Mouse (Mus musculus) CH12.LX (cell line): ENCODE data around the gene Cdk17. TPM values are rescaled to one million over a fixed set of nuclear protein-coding genes. Genes with fewer than 3 reads are reported as not detected.

ENCODE experiments used
- DNase-seq: peaks from one replicate; pipeline ENCODE4 v3.0.0-alpha.2; 2013; ENCODE audit errors: extremely low read depth
- H3K27ac ChIP-seq: 2 replicates; pipeline ENCODE4 v1.5.1; 2012; ENCODE audit warnings: low read depth, mild to moderate bottlenecking, control low read depth, moderate library complexity; ENCODE audit not compliant: insufficient read depth
- H3K27me3 ChIP-seq: replicated peaks from 2 replicates; pipeline ENCODE3; 2012; ENCODE audit warnings: inconsistent platforms
- H3K36me3 ChIP-seq, 2 experiments: replicated peaks in 1 of 2; 2 replicates each; pipeline versions ENCODE3 to v1.6.1; 2012; ENCODE audit warnings: inconsistent platforms in 1 of 2, low read length in 1 of 2, mild to moderate bottlenecking in 1 of 2, mixed read lengths in 1 of 2, moderate library complexity in 1 of 2; ENCODE audit not compliant: control insufficient read depth in 1 of 2, insufficient read depth in 1 of 2
- H3K4me1 ChIP-seq, 2 experiments: 2 replicates each; pipeline ENCODE4 v1.6.1; 2012; ENCODE audit warnings: inconsistent platforms in 1 of 2, moderate library complexity in 1 of 2; ENCODE audit not compliant: insufficient read depth in 2 of 2, control insufficient read depth in 1 of 2
- H3K4me2 ChIP-seq: 2 replicates; pipeline ENCODE4 v1.6.1; 2012; ENCODE audit warnings: low read depth, mild to moderate bottlenecking, control low read depth; ENCODE audit not compliant: poor library complexity, insufficient read depth, severe bottlenecking
- H3K4me3 ChIP-seq, 3 experiments: fragments of 150-350 bp in 1 of 3; sonication (generic) in 1 of 3; replicated peaks in 1 of 3; 2 replicates each; pipeline versions ENCODE3 to v1.5.1; 2011 to 2012; ENCODE audit warnings: low read depth in 2 of 3, low read length in 2 of 3, mild to moderate bottlenecking in 2 of 3, moderate library complexity in 2 of 3, control low read depth in 1 of 3, improper control_type of control experiment in 1 of 3, inconsistent platforms in 1 of 3, mixed read lengths in 1 of 3; ENCODE audit not compliant: poor library complexity in 1 of 3
- H3K79me2 ChIP-seq: replicated peaks from 2 replicates; pipeline ENCODE4 v1.6.1; 2012; ENCODE audit warnings: mild to moderate bottlenecking, moderate library complexity; ENCODE audit not compliant: control insufficient read depth, poor library complexity, insufficient read depth, severe bottlenecking; ENCODE audit errors: extremely low read depth
- H3K9ac ChIP-seq: 2 replicates; pipeline ENCODE4 v1.6.1; 2012; ENCODE audit warnings: low read depth, mild to moderate bottlenecking, control low read depth, moderate library complexity; ENCODE audit not compliant: insufficient read depth
- H3K9me3 ChIP-seq: replicated peaks from 2 replicates; pipeline ENCODE3; 2012; ENCODE audit warnings: low read length, inconsistent platforms, mixed read lengths
- BHLHE40 ChIP-seq: IDR thresholded peaks from 2 replicates; pipeline ENCODE4 v1.6.1; 2011; ENCODE audit warnings: mild to moderate bottlenecking, low read depth, low read length, improper control_type of control experiment
- CHD1 ChIP-seq: IDR thresholded peaks from 2 replicates; pipeline ENCODE4 v1.6.1; 2012; ENCODE audit warnings: low read depth, low read length, improper control_type of control experiment, inconsistent platforms
- CHD2 ChIP-seq: IDR thresholded peaks from 2 replicates; pipeline ENCODE4 v1.6.1; 2011; ENCODE audit warnings: low read length, improper control_type of control experiment
- CTCF ChIP-seq, 2 experiments: IDR thresholded peaks in 1 of 2; conservative IDR thresholded peaks in 1 of 2; 2 replicates each; pipeline ENCODE4 v1.5.1; 2011 to 2012; ENCODE audit warnings: low read depth in 2 of 2, low read length in 2 of 2, improper control_type of control experiment in 1 of 2, inconsistent platforms in 1 of 2, mild to moderate bottlenecking in 1 of 2, moderate library complexity in 1 of 2
- ELF1 ChIP-seq: IDR thresholded peaks from 2 replicates; pipeline ENCODE4 v1.6.1; 2014; ENCODE audit warnings: low read depth, mild to moderate bottlenecking, inconsistent platforms, low read length, improper control_type of control experiment
- EP300 ChIP-seq: IDR thresholded peaks from 2 replicates; pipeline ENCODE4 v1.6.1; 2011; ENCODE audit warnings: low read length, improper control_type of control experiment
- ETS1 ChIP-seq: conservative IDR thresholded peaks from 2 replicates; pipeline ENCODE4 v1.6.1; 2012; ENCODE audit warnings: low read depth, mild to moderate bottlenecking, inconsistent platforms, low read length, improper control_type of control experiment, moderate library complexity
- GABPA ChIP-seq: IDR thresholded peaks from 2 replicates; pipeline ENCODE4 v1.6.1; 2012; ENCODE audit warnings: low read depth, low read length, improper control_type of control experiment, inconsistent platforms; ENCODE audit not compliant: insufficient replicate concordance
- HCFC1 ChIP-seq: IDR thresholded peaks from 2 replicates; pipeline ENCODE4 v1.6.1; 2012; ENCODE audit warnings: low read depth, mild to moderate bottlenecking, inconsistent platforms, low read length, improper control_type of control experiment
- JUN ChIP-seq: IDR thresholded peaks from 2 replicates; pipeline ENCODE4 v1.6.1; 2011; ENCODE audit warnings: low read depth, mild to moderate bottlenecking, low read length, improper control_type of control experiment, moderate library complexity; ENCODE audit not compliant: insufficient read depth
- JUND ChIP-seq: conservative IDR thresholded peaks from 2 replicates; pipeline ENCODE4 v1.6.1; 2011; ENCODE audit warnings: low read depth, low read length, improper control_type of control experiment
- MAFK ChIP-seq: IDR thresholded peaks from 2 replicates; pipeline ENCODE4 v1.6.1; 2011; ENCODE audit warnings: low read length, improper control_type of control experiment; ENCODE audit not compliant: insufficient replicate concordance
- MYC ChIP-seq: IDR thresholded peaks from 2 replicates; pipeline ENCODE4 v1.6.1; 2011; ENCODE audit warnings: low read depth, mild to moderate bottlenecking, improper control_type of control experiment, low read length
- NRF1 ChIP-seq: IDR thresholded peaks from 2 replicates; pipeline ENCODE4 v1.6.1; 2014; ENCODE audit warnings: low read depth, mild to moderate bottlenecking, inconsistent platforms, low read length, improper control_type of control experiment, moderate library complexity
- POLR2AphosphoS2 ChIP-seq: IDR thresholded peaks from 2 replicates; pipeline ENCODE4 v1.6.1; 2011; ENCODE audit warnings: low read depth, low read length, improper control_type of control experiment
- RAD21 ChIP-seq: IDR thresholded peaks from 2 replicates; pipeline ENCODE4 v1.6.1; 2011; ENCODE audit warnings: low read depth, mild to moderate bottlenecking, low read length, improper control_type of control experiment, moderate library complexity
- SIN3A ChIP-seq: IDR thresholded peaks from 2 replicates; pipeline ENCODE4 v1.6.1; 2012; ENCODE audit warnings: low read length, improper control_type of control experiment, inconsistent platforms
- TBP ChIP-seq: conservative IDR thresholded peaks from 2 replicates; pipeline ENCODE4 v1.6.1; 2011; ENCODE audit warnings: low read depth, low read length, improper control_type of control experiment
- TCF12 ChIP-seq: IDR thresholded peaks from 2 replicates; pipeline ENCODE4 v1.6.1; 2014; ENCODE audit warnings: low read depth, mild to moderate bottlenecking, inconsistent platforms, low read length, improper control_type of control experiment
- UBTF ChIP-seq: IDR thresholded peaks from 2 replicates; pipeline ENCODE4 v1.6.1; 2012; ENCODE audit warnings: low read depth, mild to moderate bottlenecking, inconsistent platforms, low read length, improper control_type of control experiment, moderate library complexity
- USF2 ChIP-seq: conservative IDR thresholded peaks from 2 replicates; pipeline ENCODE4 v1.6.1; 2011; ENCODE audit warnings: low read depth, low read length, improper control_type of control experiment
- ZMIZ1 ChIP-seq: IDR thresholded peaks from 2 replicates; pipeline ENCODE4 v1.6.1; 2012; ENCODE audit warnings: low read depth, mild to moderate bottlenecking, inconsistent platforms, low read length, improper control_type of control experiment
- ZNF384 ChIP-seq: IDR thresholded peaks from 2 replicates; pipeline ENCODE4 v1.6.1; 2012; ENCODE audit warnings: low read depth, low read length, improper control_type of control experiment, inconsistent platforms
- dilution Hi-C: fragments of 300-500 bp; cut with MboI; formaldehyde crosslinking; loops from 2 replicates; pipeline ENCODE4 v1.14.3; 2020; ENCODE audit warnings: low sequenced_read_pairs; ENCODE audit not compliant: extremely low pct_unique_long_range_greater_than_20kb, extremely low pct_ligation_motif_present
- in situ Hi-C: fragments of 300-500 bp; cut with MboI; formaldehyde crosslinking; loops from 3 replicates; pipeline ENCODE4 v1.14.3; 2019; ENCODE audit warnings: low sequenced_read_pairs, low pct_ligation_motif_present, low pct_unique_long_range_greater_than_20kb, mixed read lengths
- polyA plus RNA-seq: library from polyadenylated mRNA; unstranded; fragments of >175 nt; gene quantifications from 2 replicates; pipeline ENCODE4 v1.2.1, GENCODE M21; 2012; ENCODE audit warnings: low read depth; ENCODE audit not compliant: insufficient read length
- total RNA-seq, 2 experiments: library from RNA; depleted of rRNA; stranded (reverse); fragments of 300-350 nt in 1 of 2; fragments of >200 nt in 1 of 2; gene quantifications; 2 replicates each; pipeline ENCODE4 v1.2.3; 2012 to 2014

Gene Cdk17
- total and polyA plus RNA-seq, 3 experiments = 23.4 to 51.3 (median 28.5) TPM

- Histone ChIP-seq H3K9me3 (no peaks in the 10 kb centered on the region), H3K9ac (no peak overlapping the region), H3K4me2 (no peak overlapping the region), H3K27ac (no peak overlapping the region), H3K36me3 (no peaks in the 10 kb centered on the region), H3K4me3 (no peak overlapping the region), H3K27me3 (no peaks in the 10 kb centered on the region), H3K79me2 (no peaks in the 10 kb centered on the region), H3K4me1 (peaks cover 0 to 7% of the 10 kb centered on the region in 2 experiments; a peak in 2 of 4 replicates)
- TF ChIP-seq GABPA (no peak), MAFK (no peak), USF2 (no peak), CHD2 (no peak), ETS1 (no peak), BHLHE40 (no peak), SIN3A (no peak), EP300 (no peak), UBTF (no peak), ZNF384 (no peak), POLR2AphosphoS2 (no peak), JUND (no peak), JUN (no peak), HCFC1 (no peak), MYC (no peak), RAD21 (no peak), CTCF (conservative IDR thresholded peaks at IDR 0.05 in 1 of 2, IDR thresholded peaks at IDR 0.05 in 1 of 2; ENCODE audit: low read depth in 2 of 2, low read length in 2 of 2) (no peak)
- in situ Hi-C loops (no loop called here), dilution Hi-C loops (no loop called here)
- DNase-seq = no peak
These were observed 21.9 kb upstream of the Cdk17 start for GRCm38 (mm10) chr10:93138730-93139129.

GRCm38 (mm10) chr10:93140778-93141177, 19.9 kb upstream of the Cdk17 start:
- Histone ChIP-seq H3K9ac (no peak overlapping the region), H3K27ac (no peak overlapping the region), H3K36me3 (no peaks in the 10 kb centered on the region), H3K9me3 (no peaks in the 10 kb centered on the region), H3K4me3 (no peak overlapping the region), H3K4me1 (peaks cover 0 to 7% of the 10 kb centered on the region in 2 experiments; a peak in 2 of 4 replicates), H3K79me2 (no peaks in the 10 kb centered on the region), H3K4me2 (0 out of 2 replicates have a peak overlapping the region, but pooled peaks have one; percentile 5), H3K27me3 (no peaks in the 10 kb centered on the region)
- in situ Hi-C loops = no loop called here
- DNase-seq = no peak
- dilution Hi-C loops = no loop called here
- TF ChIP-seq ELF1 (0 out of 2 replicates have a peak, but pooled peaks have one; percentile 30), NRF1 (0 out of 2 replicates have a peak, but pooled peaks have one; percentile 19), ZMIZ1 (no peak), TCF12 (no peak), CHD1 (no peak), TBP (no peak)
